Mouse (Mus musculus): ENCODE measurements around the gene Gm1553.

The Gm1553 gene

GRCm38 (mm10) chr10:82492518-82492917 lies at the start of gene Gm1553:
TSS of gene Gm1553 (minus strand) at chr10:82492618.
- TF ChIP-seq NANOG (IDR thresholded peaks at IDR 0.05; ENCODE audit: borderline replicate concordance, low read length) (no peak), POU5F1 (IDR thresholded peaks at IDR 0.05; ENCODE audit: borderline replicate concordance, low read length) (no peak), CTCF (conservative IDR thresholded peaks at IDR 0.05; ENCODE audit: low read length) (no peak)
- H3K4me1 ChIP-seq (replicated peaks; ENCODE audit: low read depth, low read length), result 0 out of 2 replicates have a peak, but pooled peaks cover 3% of the 10 kb centered on the region
- H3K36me3 ChIP-seq (ENCODE audit: insufficient read depth, low read length), result no peaks in the 10 kb centered on the region
- peak within 1 kb of the TSS; percentile 27; the same call in 1 of the 2 replicates for H3K4me3 ChIP-seq (replicated peaks; ENCODE audit: low read length)
- no peaks in the 10 kb centered on the region for H3K9me3 ChIP-seq (ENCODE audit: low read length)
- H3K27me3 ChIP-seq (ENCODE audit: insufficient read depth, low read length), result 0 out of 2 replicates have a peak, but pooled peaks cover 3% of the 10 kb centered on the region
